Mouse (Mus musculus) thymus, postnatal 4 days (tissue): ENCODE measurements around the gene Slk.

Experiments
- DNase-seq: peaks from one replicate; pipeline ENCODE4 v3.0.0; 2021

The Slk gene

DNA sequence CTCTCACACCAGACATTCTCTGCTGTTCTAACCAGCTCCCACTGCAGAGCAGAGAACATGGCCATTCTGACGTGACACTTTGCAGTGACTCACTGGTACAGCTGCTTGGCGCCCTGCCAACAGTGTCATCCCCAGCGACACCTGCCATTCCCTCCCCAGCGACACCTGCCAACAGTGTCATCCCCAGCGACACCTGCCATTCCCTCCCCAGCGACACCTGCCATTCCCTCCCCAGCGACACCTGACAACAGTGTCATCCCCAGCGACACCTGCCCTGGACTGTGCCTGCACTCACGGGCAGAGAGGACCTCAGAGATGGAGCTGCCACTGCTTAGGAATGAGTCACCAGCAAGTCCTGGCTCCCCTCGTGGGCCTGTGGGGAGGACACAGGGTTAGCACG, 75.4 kb downstream of the Slk start:
- peak; percentile 18 for DNase-seq

- peak; percentile 36 for DNase-seq
Observed at GRCm38 (mm10) chr19:47658914-47659535, 79.5 kb downstream of the Slk start.

DNA sequence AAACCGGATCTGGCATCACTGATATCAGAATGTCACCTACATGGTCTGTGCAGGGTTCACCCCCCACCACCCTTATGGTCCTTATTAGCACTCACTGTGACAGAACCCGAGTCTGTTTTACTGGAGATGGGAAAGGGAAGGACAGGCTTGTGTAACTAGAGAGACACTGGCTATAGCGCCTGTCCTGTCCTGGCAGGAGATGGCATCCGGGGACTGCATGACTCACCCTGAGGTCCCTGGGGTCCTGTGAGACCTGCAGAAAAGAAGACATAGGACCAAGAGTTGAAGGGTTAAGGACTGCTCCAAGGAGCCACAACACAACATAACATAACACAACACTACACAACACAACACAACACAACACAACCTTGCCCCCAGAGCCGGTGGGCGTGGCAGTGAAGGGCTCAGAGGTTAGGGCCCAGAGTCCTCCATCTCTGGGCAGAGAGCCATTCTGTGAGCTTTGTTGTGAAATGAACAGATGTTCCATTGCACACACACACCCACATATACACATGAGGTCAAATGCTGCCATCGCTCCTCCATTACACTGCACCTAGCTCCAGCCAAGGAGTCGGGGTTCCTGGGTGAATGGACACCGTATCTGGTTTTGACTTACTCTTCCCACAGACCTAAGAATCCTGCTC, 80.4 kb downstream of the Slk start:
- no peak for DNase-seq

DNA sequence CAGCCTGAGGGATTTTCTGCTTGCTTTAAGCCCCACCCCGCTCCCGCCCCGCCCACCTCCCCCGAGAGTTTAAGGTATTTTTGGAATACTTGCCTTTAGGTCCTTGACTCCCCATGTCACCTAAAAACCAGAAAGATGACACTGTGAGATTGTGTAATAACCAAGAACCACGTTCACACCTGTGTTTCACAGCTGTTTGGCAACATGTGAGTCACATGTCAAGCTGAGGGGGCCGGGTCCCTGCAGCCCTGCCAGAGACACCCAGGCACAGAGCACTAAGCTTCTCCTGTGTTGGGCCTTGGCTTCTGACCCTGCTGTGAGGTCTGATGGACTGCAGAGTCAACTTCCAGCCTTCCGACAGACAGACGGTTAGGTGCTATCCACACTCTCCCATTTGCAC, 88.1 kb downstream of the Slk start:
- DNase-seq: no peak

- no peak for DNase-seq
Observed at GRCm38 (mm10) chr19:47668399-47668798, 88.9 kb downstream of the Slk start.

GRCm38 (mm10) chr19:47674419-47674818, 94.9 kb downstream of the Slk start:
- DNase-seq: peak; percentile 80

DNA sequence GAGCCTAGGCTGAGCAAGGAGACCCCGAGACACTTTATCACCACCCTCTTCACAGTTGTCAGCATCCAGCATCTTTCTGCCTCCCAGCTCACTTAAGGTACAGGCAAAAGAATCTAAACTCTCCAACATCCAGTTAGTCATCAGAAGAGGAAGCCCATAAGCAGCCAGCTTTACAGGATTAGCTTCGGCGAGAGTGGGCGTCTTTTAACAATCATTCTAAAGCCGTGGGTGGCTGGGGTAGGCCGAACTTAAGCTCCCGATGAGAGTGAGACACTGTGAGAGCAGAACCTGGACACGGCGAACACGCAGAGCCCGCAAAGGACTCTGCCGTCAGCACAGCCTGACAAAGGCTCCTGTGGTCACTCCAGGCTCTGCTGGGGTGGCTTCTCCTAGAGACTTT, 99.2 kb downstream of the Slk start:
- DNase-seq: no peak

DNA sequence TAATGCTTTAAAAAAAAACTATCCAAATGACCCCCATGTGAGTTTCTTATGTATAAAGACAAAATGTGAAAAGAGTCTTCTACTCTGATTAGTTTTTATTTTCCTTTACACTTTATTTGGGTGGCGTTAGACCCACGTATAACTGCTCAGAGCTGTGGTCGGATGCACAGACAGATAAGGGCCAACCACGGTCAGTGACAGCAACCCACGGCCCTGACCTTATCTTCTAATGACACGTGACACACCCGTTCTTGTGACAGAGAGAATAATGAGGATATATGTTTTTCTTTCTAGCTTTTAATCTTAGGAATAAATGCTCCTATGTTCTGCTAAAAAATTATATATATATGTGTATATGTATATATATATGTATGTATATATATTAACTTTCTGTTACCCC, 110.1 kb downstream of the Slk start:
- DNase-seq: no peak

- no peak for DNase-seq
Observed at GRCm38 (mm10) chr19:47691994-47692393, 112.5 kb downstream of the Slk start, which contains the start of gene Col17a1. Gene Col17a1, minus strand, starts transcription at chr19:47692094.
